Mouse (Mus musculus) kidney, adult 2 months (tissue): ENCODE measurements at regions not wholly inside any gene's neighbourhood (a gene's known extent, or its start where the extent isn't known, plus 50 kb on each side); places are given as distances from the start of the nearest gene placed in this dataset.

Experiments
- DNase-seq: peaks from one replicate; pipeline ENCODE4 v3.0.0; 2021
- H3K27ac ChIP-seq: fragments of 200-500 bp; 2 replicates; pipeline ENCODE4 v1.5.1; 2012; ENCODE audit warnings: low read depth, low read length, control low read depth, inconsistent platforms; ENCODE audit not compliant: insufficient read depth
- H3K27me3 ChIP-seq: fragments of 200-500 bp; replicated peaks from 2 replicates; pipeline ENCODE4 v1.6.1; 2012; ENCODE audit warnings: mild to moderate bottlenecking, moderate library complexity, low read length, inconsistent platforms; ENCODE audit not compliant: control insufficient read depth, insufficient read depth
- H3K36me3 ChIP-seq: fragments of 200-500 bp; 2 replicates; pipeline ENCODE4 v1.6.1; 2012; ENCODE audit warnings: mild to moderate bottlenecking, moderate library complexity, low read length, inconsistent platforms; ENCODE audit not compliant: control insufficient read depth, insufficient read depth
- H3K4me1 ChIP-seq: fragments of 200-500 bp; 2 replicates; pipeline ENCODE4 v1.6.1; 2011; ENCODE audit warnings: low read length; ENCODE audit not compliant: control insufficient read depth, insufficient read depth
- H3K4me3 ChIP-seq: fragments of 200-500 bp; 2 replicates; pipeline ENCODE4 v1.5.1; 2011; ENCODE audit warnings: mild to moderate bottlenecking, low read depth, low read length, control low read depth; ENCODE audit not compliant: insufficient read depth
- CTCF ChIP-seq: fragments of 200-500 bp; conservative IDR thresholded peaks from 2 replicates; pipeline ENCODE4 v1.5.1; 2011; ENCODE audit warnings: low read depth, mild to moderate bottlenecking, control low read depth, low read length, moderate library complexity, mixed read lengths; ENCODE audit not compliant: insufficient read depth, insufficient read length
- POLR2A ChIP-seq: fragments of 200-500 bp; IDR thresholded peaks from one replicate; pipeline ENCODE4 v1.6.1; 2011; ENCODE audit warnings: low read depth, low read length, control low read depth
- WGBS: fragments of 180-500 bp; shearing (Covaris S2); methylation state at CpG from one replicate; pipeline ENCODE4 v1.1.7; 2018; 5-methylcytosine and 5-hydroxymethylcytosine counted together

DNA sequence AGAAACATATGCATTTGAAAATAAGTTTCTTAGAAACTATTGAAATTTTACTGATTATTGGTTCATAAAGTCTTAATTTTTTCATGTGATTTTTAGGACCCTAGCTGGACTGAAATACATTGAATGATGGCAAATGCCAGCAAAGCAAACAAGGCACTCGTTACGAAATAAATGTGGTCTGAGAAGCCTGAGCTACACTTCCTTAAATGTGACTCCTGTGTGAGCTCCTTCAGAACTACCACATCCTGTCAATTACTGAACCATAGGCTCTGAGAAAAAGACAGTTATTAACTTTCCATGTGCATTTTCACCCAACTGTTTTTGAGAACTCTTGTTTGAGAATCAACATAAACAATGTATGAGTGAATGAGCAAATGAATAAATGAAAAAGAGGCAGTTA lies 281.1 kb upstream of the Kynu start:
- no peaks in the 10 kb centered on the region for H3K27me3 ChIP-seq
- WGBS: 71% methylated on average over 2 of the region's 2 CpGs
- H3K36me3 ChIP-seq: no peaks in the 10 kb centered on the region
- no peak for DNase-seq
- H3K4me1 ChIP-seq: no peaks in the 10 kb centered on the region
- H3K27ac ChIP-seq: no peak overlapping the region
- H3K4me3 ChIP-seq: no peak overlapping the region
- TF ChIP-seq POLR2A (no peak), CTCF (no peak)

DNA sequence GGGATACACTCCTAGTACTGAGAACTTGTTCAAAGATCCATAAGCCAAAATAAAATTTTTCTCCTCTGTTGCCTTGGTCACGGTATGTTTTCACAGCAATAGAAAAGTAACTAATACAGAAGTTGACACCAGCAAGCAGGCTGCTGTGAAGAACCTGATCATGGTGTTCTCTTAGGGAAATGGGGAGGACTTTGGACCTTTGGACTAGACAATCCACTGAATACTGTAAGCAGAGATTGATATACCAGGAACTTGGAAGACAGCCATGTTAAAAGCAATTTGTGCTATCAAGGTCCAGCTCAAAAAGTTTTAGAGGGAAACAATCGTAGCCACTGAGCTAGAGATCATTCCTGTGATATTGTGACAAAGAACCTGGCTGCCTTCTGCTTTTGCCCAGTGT lies 259.3 kb upstream of the Kynu start:
- DNase-seq: peak; percentile 60
- H3K4me1 ChIP-seq: no peaks in the 10 kb centered on the region
- H3K27me3 ChIP-seq: no peaks in the 10 kb centered on the region
- TF ChIP-seq POLR2A: no peak
- no peak for TF ChIP-seq CTCF
- H3K27ac ChIP-seq: no peak overlapping the region
- 52% methylated on average over 2 of the region's 2 CpGs for WGBS
- no peak overlapping the region for H3K4me3 ChIP-seq
- H3K36me3 ChIP-seq: no peaks in the 10 kb centered on the region

DNA sequence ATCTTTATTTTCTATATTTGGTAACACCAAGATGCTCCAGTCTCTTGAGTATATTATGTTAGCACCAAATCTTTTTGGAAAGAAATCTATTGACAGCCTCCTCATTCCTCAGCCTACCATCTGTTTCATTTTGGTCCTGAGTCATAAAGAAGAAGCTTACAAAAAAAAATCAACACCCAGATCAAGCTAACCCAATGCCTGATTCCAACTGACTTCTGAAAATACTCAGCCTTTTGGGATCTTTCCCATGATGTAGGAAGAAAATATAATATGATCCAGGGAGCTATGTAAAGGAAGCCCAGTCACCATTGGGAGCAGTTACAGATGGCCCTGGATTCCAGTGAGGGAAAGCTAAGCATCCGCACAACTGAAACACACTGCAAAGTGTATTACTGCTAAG lies 231.3 kb upstream of the Kynu start:
- Histone ChIP-seq H3K4me1 (no peaks in the 10 kb centered on the region), H3K36me3 (no peaks in the 10 kb centered on the region), H3K27me3 (no peaks in the 10 kb centered on the region), H3K4me3 (no peak overlapping the region), H3K27ac (no peak overlapping the region)
- DNase-seq: no peak
- TF ChIP-seq POLR2A (no peak), CTCF (no peak)
- WGBS: 91% methylated on average over 1 of the region's 1 CpGs

DNA sequence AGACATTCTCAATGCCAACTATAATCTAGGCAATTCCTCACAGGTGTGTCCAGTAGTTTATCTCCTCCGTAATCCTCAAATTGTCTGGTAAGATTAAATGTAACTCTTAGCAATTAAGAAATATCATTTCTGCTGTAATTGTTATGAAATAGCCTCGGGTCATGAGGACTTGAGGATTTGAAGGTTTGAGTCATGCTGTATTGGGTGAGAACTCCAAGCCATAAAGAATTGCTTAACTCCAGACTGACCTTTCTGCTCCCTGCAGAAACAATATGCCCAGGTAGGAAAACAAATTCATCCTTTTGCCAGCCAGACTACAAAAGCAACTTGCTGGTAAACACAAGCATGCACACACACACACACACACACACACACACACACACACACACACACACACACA lies 190.8 kb upstream of the Kynu start:
- H3K27ac ChIP-seq: no peak overlapping the region
- DNase-seq: no peak
- no peaks in the 10 kb centered on the region for H3K36me3 ChIP-seq
- no peaks in the 10 kb centered on the region for H3K27me3 ChIP-seq
- H3K4me1 ChIP-seq: no peaks in the 10 kb centered on the region
- 86% methylated on average over 2 of the region's 2 CpGs for WGBS
- no peak overlapping the region for H3K4me3 ChIP-seq
- TF ChIP-seq CTCF: no peak
- TF ChIP-seq POLR2A: no peak

DNA sequence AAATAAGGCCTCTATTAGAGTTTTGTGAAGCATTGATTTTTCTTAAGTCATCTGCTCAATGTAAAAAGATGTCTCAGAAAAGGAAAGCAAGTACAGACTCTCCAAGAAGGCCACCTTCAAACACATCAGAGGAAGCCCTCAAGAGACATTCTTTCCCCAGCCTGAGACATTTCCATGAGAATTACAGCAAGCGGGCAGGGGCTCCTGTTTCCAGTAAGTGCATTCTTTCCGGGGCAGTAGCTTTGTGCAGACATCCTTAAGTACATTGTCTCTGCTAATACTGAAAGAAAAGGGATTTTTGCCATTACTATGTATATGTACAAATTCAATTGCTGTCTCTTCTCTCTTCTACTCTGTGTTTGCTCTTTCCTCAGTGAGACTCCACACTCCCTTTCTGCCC lies 189.3 kb upstream of the Kynu start:
- H3K27ac ChIP-seq: no peak overlapping the region
- TF ChIP-seq POLR2A (no peak), CTCF (no peak)
- H3K36me3 ChIP-seq: no peaks in the 10 kb centered on the region
- 55% methylated on average over 2 of the region's 2 CpGs for WGBS
- no peak for DNase-seq
- no peaks in the 10 kb centered on the region for H3K4me1 ChIP-seq
- H3K27me3 ChIP-seq: no peaks in the 10 kb centered on the region
- no peak overlapping the region for H3K4me3 ChIP-seq

DNA sequence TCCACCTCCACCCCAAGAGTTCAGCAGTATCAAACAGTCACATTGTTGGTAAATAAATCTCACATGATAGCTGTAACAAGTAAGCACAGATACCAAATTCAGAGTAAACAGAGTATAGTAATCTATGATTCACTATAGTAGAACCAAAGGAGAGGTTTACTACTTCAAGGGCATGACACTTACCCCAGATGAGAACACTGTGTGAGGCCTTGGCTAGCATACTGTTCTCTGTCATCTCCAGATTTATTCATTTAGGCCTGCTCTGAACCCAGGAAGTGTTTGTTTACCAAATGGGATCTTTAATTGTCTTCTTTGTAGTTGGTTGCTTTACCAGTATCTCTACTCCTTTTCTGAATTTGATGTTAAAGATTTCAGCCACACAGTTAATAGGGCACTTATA lies 151.8 kb upstream of the Kynu start:
- Histone ChIP-seq H3K4me1 (no peaks in the 10 kb centered on the region), H3K27ac (no peak overlapping the region), H3K27me3 (no peaks in the 10 kb centered on the region), H3K4me3 (no peak overlapping the region), H3K36me3 (no peaks in the 10 kb centered on the region)
- DNase-seq: no peak
- TF ChIP-seq POLR2A: no peak
- TF ChIP-seq CTCF: no peak

DNA sequence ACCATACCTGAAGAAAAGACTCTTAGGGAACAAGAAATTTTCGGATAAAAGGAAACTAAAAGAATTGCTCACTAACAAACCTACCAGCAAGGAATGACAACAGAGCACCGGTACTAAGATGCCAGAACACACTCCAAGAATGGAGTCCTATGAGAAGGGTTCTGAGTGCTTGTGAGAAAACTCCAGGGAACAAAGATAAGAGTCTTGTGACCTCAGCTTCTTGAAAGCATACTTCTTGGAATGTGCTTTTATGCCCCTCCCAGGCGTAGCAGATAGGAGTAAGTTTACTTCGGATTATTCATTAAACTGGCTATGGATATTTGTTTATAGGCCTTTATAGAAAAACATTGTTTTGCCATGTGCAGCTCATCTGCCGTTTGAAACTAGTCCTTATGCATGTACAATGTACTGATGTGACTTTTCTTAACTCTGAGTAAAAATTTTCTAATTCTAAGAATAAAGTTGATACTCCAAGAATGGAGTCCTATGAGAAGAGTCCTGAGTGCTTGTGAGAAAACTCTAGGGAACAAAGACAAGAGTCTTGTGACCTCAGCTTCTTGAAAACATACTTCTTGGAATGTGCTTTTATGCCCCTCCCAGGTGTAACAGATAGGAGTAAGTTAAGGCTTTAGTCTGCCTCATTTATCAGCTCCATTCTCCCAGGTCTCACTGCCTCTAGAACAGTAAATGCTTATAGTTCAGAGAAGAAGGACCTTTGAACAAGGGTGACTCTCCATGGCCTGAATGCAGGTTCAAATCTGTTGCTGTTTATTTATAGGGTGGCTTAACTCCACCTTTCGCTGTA lies 150.8 kb upstream of the Kynu start:
- no peak for TF ChIP-seq POLR2A
- TF ChIP-seq CTCF: no peak
- H3K4me3 ChIP-seq: no peak overlapping the region
- DNase-seq: peak; percentile 7
- H3K36me3 ChIP-seq: no peaks in the 10 kb centered on the region
- H3K27me3 ChIP-seq: no peaks in the 10 kb centered on the region
- 71% methylated on average over 6 of the region's 6 CpGs for WGBS
- no peaks in the 10 kb centered on the region for H3K4me1 ChIP-seq
- no peak overlapping the region for H3K27ac ChIP-seq

DNA sequence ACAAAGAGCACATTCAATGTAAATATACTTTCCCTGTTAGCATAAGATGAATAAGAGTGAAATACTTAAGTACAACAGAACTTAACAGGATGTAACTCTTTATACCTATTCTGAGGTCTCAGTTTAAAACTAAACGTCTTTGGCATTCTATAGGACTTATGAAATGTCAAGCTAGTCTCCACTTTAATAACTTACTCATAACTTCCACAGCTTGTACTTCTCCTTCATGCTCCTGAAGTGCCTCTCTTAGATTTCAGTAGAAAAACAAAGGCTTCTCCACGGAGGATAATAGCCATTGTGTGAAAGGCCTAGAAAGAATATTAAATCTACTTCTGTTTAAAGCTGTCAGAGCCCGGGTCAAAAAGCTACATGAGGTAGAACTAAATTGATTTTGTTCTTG lies 117.9 kb upstream of the Kynu start:
- no peaks in the 10 kb centered on the region for H3K36me3 ChIP-seq
- TF ChIP-seq POLR2A (no peak), CTCF (no peak)
- no peak overlapping the region for H3K4me3 ChIP-seq
- WGBS: 26% methylated on average over 3 of the region's 3 CpGs
- H3K27ac ChIP-seq: no peak overlapping the region
- no peaks in the 10 kb centered on the region for H3K4me1 ChIP-seq
- no peak for DNase-seq
- no peaks in the 10 kb centered on the region for H3K27me3 ChIP-seq
